Mouse (Mus musculus): ENCODE measurements around the gene Pecam1.
"Not testable (repeated sequence)": the region's sequence is repeated elsewhere in the genome, so short reads cannot be mapped to it uniquely, and the experiment has no call there.

Gene Pecam1

DNA sequence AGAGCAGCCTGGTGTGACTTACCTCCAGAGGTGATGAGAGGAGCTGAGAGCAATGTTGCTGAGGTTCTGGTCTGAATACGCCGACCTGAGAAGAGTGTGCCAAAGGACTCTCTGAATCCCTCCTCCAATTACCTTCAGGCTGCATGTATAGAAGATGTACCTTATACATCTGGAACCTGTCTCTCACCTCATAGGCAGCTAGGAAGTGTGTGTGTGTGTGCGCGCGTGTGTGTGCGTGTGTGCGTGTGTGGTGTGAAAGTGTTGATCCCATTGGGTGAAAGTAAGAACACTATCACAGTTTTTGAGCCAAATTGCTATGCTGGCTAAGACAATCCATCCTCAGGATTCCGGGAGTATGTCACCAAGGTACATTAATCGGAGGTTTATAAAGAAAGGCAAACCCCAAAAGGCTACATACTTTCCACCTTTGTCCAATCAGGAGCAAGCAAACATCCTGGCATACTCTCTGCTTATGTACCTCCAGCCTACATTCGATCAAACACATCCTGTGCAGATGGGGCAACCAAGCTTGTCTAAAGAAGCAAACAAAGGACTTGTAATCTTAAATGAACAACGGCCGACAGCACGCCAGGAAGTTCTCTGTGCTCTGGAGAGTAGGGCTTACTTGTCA is at the start of gene Pecam1:
Gene Pecam1, minus strand, starts transcription at position 508 of the 631 bp plus-strand sequence.
- peak; percentile 41 to 55 for DNase-seq

DNA sequence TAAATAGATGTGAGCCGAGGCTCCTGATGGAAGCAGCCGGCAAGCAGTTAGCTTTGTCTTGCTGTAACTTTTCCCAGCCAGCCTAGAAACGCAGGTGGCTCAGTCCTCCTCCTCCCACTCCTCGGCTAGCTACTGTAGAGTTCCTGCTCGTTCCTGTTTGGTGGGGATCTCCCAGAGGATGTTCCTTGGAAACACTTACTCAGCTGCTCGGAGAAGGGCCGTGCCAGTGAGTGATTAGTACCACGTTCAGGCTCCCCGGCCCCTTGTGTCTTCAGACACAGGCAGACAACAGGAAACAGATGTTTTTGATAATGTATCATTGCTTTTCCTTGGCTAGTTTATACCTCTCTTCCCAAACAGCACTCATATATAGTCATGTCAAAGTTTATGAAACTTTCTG is 45.3 kb upstream of the Pecam1 start:
- no peak for DNase-seq

DNA sequence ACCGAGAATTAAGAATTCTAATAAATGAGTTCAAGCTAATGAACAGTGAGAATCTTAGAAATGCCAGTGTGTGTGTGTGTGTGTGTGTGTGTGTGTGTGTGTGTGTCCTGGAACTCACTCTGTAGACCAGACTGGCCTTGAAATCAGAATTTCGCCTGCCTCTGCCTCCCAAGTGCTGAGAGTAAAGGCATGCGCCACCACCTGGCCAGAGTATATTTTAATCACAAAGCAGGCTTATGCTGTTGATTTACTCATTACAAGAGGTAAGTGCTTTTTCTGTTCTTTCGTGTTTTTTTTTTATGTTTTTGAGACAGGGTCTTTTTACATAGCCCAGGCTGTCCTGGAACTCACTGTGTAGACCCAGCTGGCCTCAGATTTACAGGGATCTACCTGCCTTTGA is 43.4 kb upstream of the Pecam1 start:
- DNase-seq = no peak

DNA sequence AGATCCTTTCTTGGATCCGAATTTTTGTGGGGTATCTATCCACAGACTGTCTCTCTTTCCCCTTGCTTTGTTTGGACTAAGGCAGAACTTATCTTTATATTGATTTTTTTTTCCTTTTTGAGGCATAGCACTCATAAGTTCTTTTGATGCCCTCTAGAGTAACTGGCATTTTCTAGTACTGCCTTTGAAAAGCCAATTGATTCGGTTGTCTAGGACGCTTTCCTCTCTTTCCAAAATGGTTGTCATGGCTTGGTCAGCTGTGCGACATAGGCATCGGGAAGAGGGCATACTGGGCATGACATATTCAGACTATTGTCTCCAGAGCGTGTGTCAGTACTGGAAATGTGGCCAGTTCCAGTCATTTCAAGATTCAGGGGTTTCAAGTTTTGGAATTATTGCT is 39.2 kb upstream of the Pecam1 start:
- no peak for DNase-seq

DNA sequence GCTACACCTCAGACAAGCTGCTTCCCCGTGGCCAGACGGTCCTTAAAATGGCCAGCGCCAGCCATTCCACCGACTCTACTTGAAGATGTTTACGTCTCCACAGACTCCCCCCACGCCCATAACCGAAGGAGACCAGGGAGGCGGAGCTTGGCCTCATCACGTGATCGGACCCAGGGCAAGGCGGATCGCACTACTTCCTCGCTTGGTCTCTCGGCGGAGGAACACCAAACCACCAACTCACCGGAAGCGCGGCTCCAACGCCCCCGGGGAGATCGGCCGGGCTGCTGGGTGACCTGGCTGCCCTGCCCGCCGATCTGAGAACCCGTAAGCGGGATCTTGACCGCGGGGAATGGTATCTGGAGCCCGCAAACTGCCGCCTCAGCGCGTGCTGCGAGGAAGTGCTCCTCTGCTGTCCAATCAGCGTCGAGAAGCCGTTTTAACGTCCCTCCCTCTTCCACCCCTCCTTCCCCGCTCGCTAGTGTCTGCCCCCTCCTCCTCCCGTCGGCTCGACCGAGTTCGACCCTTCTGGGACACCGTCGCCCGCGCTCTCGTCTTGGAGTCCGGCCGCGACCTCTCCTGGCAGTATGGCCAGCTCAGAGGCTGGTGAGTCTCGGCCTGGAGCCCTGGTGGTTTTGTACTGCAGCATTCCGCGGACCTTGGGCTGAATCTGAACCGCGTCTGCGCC is 38.5 kb upstream of the Pecam1 start, which contains the start of the genes Ddx5 and Cep95:
Gene Ddx5, minus strand, starts transcription at position 411 of the 685 bp plus-strand sequence.
Gene Cep95, plus strand, starts transcription at position 478 of the 685 bp plus-strand sequence.
- peak; percentile 98 to 99 for DNase-seq

DNA sequence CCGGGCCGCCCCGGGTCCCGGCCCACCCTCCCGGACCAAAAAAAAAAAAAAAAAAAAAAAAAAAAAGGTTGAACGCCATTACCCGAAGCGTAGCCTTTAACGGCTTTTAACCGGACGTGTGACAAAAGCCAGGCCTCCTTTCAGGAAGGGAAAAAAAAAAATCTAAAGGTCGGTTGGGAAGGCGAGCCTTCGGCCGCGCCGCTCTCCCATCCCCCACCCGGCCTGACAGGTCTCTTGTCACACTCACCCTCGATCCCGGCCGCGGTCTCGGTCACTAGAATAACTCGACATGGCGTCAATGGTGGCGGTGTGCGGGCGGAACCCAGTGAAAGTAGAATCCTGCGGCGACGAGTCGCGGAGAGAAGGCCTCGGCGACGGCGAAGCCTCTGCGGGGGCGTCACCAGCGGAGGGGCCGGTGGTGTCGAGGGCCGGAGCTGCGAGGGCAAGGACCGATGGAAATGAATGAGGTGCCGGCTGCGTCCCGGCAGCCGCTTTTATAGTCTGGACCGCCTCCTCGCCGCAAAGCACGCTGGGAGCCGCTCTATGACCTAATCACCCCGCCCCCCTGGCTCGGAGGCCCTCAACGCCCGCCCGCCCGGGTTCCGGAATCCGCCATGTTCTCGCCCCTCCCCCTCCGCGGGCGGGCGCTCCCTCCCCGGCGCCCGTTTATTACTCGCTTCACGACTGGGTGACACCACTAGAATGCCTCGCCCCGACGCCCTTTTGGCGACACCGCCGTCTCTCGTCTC is 37.8 kb upstream of the Pecam1 start:
- DNase-seq = peak; percentile 98 to 99

DNA sequence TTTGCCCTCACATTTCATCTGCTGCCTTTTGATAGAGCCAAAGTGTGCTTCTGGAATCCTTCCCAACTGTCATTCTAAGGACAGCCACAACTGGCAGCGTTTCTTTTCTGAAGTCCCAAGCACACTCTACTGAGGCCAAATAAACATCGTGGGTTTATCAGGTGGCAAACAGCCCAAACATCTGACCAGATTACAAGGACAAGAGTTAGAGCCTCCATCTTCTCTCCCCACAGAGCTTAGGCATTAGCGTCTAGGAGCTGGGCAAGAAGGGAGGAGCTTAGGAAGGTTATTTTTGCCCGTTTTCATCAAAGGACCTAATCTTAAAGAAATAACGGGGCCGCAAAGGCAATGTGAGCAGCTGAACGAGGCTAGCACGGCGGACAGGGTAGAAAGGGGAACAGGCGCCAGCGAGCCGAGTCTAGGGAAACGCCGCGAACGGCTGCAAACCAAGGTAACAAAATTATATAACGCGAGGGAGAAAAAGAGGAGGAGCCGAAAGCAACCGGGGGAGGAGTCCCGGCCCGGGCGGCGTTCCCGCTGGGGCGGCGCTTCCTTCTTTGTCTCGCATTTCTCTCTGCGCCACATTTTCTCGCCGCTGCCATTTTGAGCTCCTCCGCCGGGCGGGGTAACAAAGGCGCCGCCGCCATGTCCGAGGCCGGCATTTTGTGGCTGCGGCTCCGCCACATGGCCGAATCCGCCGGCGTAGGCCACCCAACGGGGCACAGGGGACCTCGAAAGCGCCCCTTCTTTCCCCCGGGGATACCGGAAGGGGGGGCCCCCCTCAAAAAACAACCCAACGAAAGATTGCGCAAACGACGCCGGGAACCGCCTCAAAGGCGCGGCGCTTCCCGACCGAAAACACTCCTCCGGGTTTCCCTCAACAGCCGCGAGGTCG is 37.0 kb upstream of the Pecam1 start:
- DNase-seq = peak; percentile 86 to 88

DNA sequence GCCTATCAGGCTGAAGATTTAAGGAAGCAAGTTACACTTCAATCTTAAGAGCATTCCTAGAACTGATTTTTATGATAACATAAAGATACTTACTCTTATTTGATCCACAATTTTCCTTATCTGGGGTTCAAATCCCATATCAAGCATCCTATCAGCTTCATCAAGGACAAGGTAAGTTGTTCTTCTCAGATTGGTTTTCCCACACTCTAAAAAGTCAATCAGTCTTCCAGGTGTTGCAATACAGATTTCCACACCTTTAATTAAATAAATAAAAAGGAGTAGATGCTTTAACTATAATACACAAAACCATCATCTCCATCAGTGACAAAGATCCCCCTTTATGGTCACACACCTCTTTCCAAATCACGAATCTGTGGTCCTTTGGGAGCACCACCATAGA is 34.6 kb upstream of the Pecam1 start:
- DNase-seq = no peak

DNA sequence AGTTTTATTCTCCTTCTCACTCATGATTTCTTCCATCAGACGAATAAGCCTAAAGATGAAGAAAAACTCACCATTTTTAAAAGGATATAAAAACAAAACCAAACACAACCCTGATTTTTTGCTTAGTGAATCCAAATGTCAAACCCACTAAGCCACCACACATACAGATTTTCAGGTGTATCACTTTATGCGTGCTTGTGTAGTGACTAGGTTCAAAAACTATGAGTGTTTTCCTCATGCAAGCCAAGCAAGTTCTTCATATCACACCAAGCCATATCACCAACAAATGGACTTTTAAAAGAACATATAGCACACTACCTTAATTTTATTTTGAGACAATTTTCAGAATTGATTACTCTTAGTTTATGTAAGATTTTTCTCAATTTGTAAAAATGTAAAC is 34.0 kb upstream of the Pecam1 start:
- DNase-seq = no peak

DNA sequence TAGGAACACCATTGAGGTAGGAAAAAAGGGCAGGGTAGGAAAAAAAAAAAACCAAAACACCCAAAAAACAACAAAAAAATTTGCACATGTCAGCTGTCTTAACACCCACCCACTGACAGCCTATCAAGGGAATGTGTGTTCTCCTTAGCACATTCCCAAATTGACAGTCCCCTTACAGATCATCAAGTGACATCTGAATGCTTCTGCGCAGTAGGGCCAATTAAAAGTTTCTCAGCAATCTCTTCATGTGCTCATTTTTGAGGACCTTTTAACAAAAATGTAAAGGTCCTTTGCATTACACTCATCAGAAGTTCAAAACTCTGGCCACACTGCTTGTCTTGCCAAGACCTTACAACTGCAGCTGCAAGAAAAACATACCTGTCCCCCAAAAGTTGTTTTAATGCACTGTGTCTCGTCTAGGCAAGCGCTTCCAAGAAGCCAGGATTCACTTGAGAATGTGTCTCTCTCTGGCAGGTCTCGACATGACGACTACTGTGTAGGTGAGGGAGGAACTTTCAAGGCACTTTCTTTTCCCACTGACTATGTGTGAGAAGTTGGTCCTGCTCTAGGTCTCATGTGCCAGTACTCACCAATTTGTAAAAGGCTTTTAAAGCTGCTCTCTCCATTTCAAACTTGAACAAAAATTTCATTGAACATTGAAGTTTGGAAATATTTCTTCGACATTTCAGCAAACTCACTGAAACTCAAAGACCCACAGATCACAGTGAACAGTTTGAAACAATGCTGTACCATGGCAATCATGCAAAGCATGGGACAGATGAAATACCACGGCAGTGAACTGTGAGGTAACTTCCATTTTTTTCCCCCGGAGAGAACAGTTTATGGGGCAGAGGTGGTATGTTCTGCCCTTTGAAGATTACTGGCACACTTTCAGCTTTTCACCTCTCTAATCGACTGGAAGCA is 32.7 kb upstream of the Pecam1 start:
- DNase-seq = no peak

DNA sequence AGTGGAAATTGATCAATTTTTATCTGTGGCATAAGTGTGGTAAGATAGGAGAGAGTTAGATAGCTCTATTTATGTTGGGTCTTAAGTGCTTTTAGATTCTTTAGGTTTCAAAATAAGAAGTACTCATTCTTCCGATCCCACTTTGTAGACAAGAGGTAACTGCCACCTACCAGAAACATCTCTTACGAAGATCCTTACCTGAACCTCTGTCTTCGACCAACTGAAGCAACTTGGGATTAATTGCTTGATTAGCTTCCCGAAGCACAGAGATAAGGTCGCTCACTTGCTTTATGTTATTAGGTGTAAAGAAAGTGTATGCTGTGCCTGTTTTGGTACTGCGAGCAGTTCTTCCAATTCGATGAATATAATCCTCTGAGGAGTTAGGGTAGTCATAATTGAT is 31.8 kb upstream of the Pecam1 start:
- not testable (repeated sequence) for DNase-seq

DNA sequence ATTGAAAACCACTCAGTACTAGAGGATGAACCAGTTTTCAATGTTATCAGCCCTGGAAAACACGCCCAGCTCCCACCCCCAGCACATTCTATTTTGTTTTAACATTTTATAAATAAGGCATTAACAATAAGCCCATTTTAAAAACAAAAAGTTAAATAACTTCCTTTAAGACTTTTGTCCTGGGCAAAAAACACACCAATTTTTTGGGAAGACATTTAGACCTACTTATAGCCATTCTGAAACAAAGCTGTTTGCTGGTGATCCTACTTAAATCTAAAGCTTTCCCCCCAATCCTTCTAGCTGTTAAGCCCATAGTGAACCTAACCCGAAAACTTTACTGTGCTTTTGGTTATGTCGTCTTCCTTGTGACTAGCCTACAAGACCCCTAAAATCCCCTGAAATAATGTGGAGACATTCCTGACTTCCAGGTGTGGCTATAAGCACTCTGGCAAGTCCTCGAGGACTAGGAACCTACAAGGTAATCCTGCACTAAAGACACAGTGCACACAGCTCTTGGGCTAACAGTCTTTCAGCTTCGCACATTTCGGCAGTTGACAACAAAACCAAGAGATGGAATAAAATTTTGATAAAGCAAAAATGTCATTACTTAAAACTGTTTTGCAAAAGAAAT is 30.3 kb upstream of the Pecam1 start:
- no peak for DNase-seq

DNA sequence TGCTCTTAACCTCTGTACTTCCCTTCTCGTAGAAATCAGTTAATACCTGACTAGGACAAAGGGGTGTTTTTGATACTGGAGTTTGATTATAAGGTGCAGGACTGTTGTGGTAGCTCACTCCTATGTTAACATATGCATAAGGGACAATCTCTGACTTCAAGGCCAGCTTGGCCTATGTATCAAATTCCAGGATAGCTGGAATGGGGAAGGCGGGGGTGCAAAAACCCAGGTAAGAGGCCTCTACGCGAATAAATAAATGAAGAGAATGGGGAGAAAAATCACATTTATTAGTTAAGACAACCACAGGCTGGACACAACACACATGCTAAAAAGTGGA is 29.6 kb upstream of the Pecam1 start:
- DNase-seq = no peak

DNA sequence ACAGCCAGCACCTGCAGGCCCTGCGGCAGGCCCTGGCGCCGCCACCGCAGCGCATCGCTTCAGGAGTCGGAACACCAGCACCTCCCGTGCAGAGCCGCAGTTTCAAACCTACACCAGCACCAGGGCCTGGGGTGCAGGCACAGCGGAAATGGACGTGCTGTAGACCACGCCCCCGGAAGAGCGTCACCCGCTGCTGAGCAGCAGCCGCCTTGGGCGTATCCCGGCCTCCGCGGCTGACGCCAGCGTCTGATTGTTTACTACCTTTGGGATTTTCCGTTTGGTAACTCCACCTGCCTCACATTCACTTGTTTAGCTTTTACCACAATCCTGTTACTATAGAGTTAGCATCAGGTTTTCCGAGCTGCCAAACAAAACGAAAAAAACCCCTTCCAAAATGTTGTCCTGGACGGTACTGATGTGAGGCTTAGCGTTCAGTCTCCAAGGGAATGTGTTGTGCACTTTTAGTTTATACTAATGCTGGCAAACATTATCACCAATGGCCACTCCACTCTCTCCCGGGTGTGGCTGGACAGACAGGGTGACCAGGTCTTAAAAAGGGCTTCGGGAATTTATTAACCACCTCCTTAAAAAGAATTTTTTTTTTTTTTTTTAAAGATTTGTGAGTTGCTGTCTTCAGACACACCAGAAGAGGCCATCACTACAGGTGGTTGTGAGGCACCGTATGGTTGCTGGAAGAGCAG is 29.1 kb upstream of the Pecam1 start, which contains the start of gene Polg2:
Gene Polg2, minus strand, starts transcription at position 150 of the 701 bp plus-strand sequence.
- peak; percentile 86 to 87 for DNase-seq

DNA sequence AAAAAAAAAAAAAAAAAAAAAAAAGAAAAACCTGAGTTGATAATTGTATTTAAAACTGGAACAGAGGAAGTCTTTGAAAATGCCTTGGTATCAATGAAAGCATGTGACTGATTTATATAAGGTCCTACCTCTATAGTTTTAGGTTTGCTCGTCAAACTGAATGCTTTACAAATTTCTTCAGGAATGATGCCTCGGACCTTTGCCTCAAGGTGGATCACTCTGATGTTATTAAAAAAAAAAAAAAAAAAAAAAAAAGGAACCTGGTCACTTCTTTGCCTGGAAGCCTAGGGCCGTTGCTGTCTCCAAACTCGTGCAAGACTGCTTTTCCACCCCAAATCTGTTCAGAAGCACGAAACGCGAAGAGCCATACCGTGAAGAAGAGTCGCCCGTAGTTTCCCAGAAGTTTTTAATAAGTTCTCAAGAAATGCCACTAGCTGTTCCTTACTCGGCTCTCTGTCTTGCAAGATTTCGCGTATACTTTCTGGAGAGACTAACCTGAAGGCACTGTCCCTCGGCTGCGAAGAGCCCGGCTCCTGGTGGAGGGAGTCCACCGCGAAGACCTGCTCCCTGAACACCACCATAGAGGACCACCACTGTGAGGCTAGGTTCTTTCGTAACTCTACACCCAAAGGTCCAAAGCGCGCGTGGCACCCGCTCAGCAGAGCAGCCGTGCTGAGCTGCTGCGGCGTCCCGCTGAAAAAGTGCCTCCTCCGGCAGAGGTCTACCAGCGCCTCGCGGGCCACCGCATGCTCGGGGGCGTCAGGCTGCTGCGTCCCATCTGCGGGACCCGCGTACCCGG is 28.4 kb upstream of the Pecam1 start:
- DNase-seq = no peak

DNA sequence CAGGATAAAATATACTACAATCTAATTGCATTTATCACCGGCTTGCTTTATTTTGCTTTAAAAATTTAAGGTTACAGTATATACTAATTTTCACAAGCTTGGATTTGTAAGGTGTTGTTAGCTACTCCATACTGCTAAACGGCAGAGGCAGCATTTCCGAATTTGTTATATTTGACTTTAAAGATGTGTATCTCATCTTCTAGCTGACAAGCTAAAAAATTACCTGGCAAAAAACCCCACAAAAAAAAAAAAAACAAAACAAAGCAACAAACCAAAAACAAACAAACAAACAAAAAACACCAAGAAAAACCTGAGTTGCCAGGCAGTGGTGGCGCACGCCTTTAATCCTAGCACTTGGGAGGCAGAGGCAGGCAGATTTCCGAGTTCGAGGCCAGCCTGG is 27.7 kb upstream of the Pecam1 start:
- DNase-seq = no peak

DNA sequence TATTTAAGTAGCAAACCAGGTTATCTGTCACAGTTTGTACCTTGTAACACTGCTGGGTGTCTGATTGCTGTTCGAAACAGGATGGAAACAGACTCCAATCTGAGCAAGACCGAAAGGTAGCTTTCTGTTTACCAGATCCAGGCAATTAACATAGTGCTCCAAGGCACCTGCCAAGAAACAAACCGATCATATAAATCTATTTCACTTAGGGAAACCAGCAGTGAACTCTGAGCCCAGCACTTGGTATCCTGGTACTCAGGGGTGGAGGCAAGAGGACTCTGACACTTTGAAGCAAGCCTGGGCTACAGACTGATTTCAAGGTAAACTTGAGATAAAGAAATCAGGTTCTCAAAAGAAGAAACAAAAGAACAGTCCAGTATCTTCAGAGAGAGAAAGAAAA is 27.0 kb upstream of the Pecam1 start:
- DNase-seq = no peak

DNA sequence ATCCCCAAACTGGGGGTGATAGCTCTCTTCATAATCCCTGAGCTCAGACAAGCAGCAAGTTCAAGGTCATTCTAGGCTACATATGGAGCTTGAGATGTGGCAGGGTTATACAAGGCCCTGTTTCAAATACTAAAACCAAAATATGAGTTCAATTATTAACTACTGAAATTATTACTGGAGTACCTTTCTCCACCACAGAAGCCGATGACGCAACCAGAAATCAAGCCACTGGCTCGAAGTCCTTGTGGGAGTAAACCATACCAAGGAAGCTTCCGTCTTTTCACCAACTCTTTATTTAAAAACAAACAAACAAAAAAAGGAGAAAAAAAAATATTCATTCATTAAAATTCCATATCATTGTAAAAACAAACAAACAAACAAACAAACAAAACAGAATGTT is 26.5 kb upstream of the Pecam1 start:
- DNase-seq = no peak

DNA sequence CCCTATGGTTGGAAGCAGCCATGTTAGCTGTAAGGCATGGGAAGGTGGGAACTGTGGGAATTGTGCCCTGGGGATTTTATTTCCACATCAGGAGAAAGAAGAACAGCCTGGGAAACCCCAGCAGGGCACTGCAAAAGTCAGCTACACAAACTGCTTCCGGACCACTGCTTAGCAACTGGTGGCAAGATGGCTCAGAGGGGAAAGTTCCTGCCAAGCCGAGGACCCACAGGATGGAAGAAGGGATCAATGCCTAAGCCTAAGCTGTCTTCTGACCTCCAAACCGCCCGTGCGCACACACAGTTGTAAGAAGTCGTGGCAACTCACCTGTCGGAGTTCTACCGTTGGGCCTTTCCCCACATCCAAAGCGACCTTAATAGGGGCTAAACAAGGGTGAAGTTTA is 22.6 kb upstream of the Pecam1 start:
- DNase-seq = no peak

Measured in spleen, adult 18-20 months (tissue).